Mouse (Mus musculus) hindbrain, embryonic 11.5 days (tissue): ENCODE results near the gene Pik3ca. TPM values are rescaled to one million over a fixed set of nuclear protein-coding genes. Genes with fewer than 3 reads are reported as not detected.

ENCODE experiments used
- ATAC-seq: fragments of 200-750 bp; cut with Nextera tagmentation; 2 replicates; pipeline ENCODE4 v1.8.0; 2017; ENCODE audit warnings: mild to moderate bottlenecking, moderate TSS enrichment, moderate library complexity; ENCODE audit not compliant: low FRiP score
- DNase-seq: peaks from one replicate; pipeline ENCODE4 v3.0.0-alpha.2; 2015; ENCODE audit warnings: low spot score
- H3K27ac ChIP-seq: fragments of 300-500 bp; sonication (generic); 2 replicates; pipeline ENCODE4 v1.5.1; 2014; ENCODE audit warnings: mild to moderate bottlenecking, low read depth, low read length
- H3K27me3 ChIP-seq: fragments of 300-500 bp; sonication (generic); 2 replicates; pipeline ENCODE4 v1.6.1; 2014; ENCODE audit warnings: mild to moderate bottlenecking, low read length, moderate library complexity, mixed read lengths; ENCODE audit not compliant: control insufficient read depth, insufficient read depth
- H3K36me3 ChIP-seq: fragments of 300-500 bp; sonication (generic); 2 replicates; pipeline ENCODE4 v1.6.1; 2014; ENCODE audit warnings: mild to moderate bottlenecking, low read length, moderate library complexity, mixed read lengths; ENCODE audit not compliant: control insufficient read depth, insufficient read depth
- H3K4me1 ChIP-seq: fragments of 300-500 bp; sonication (generic); replicated peaks from 2 replicates; pipeline ENCODE4 v1.6.1; 2014; ENCODE audit warnings: low read length, mixed read lengths; ENCODE audit not compliant: control insufficient read depth, insufficient read depth
- H3K4me2 ChIP-seq: fragments of 300-500 bp; sonication (generic); replicated peaks from 2 replicates; pipeline ENCODE4 v1.6.1; 2014; ENCODE audit warnings: mild to moderate bottlenecking, low read depth, low read length
- H3K4me3 ChIP-seq: fragments of 300-500 bp; sonication (generic); 2 replicates; pipeline ENCODE4 v1.5.1; 2014; ENCODE audit warnings: low read depth, low read length
- H3K9ac ChIP-seq: fragments of 300-500 bp; sonication (generic); 2 replicates; pipeline ENCODE4 v1.6.1; 2014; ENCODE audit warnings: low read depth, low read length
- H3K9me3 ChIP-seq: fragments of 300-500 bp; sonication (generic); 2 replicates; pipeline ENCODE4 v1.6.1; 2016; ENCODE audit warnings: low read length; ENCODE audit not compliant: control insufficient read depth
- WGBS: fragments of 180-500 bp; shearing (Covaris S2); extraction: QIAGEN DNeasy Blood & Tissue Kit; methylation state at CpG from one replicate; pipeline ENCODE4 v1.1.7; 2014; 5-methylcytosine and 5-hydroxymethylcytosine counted together
- polyA plus RNA-seq: library from polyadenylated mRNA; unstranded; fragments of >200 nt; fragmentation: Nextera tagmentation; extraction: Ambion mirVana; gene quantifications from 2 replicates; pipeline ENCODE4 v1.2.1, GENCODE M21; 2014

Gene Pik3ca
- polyA plus RNA-seq, 1 experiment from 2014 or later = 21.6 TPM

DNA sequence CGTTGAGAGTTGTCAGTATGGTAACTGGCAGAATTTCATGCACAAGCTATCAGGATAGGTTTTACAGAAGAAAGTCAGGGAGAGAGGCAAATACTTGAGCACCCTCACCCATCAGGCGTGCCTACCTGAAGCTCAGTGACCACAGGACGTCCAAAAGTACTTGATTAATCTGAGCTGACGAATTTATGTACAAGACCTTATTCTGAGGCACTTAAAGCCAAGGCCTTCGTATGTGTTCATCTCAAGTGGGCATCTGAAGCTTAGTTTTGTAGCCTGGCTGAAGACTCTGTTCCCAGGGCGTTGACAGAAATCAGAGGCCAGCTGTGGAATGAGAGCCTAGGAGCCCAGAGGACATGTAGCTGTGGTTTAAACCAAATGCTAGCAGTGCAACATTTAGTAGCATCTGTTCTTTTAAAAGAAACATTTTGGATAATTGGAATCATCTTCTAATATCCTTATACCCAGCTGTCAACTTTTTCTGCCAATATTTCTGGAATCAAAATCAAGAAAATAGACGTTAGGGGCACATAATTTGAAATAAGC, 15.1 kb downstream of the Pik3ca start:
- 90% methylated on average over 7 of the region's 7 CpGs for WGBS
- Histone ChIP-seq H3K4me3 (no peak overlapping the region), H3K36me3 (no peaks in the 10 kb centered on the region), H3K9me3 (no peaks in the 10 kb centered on the region), H3K27me3 (no peaks in the 10 kb centered on the region), H3K4me1 (no peaks in the 10 kb centered on the region), H3K9ac (no peak overlapping the region), H3K4me2 (no peak overlapping the region), H3K27ac (no peak overlapping the region)
- ATAC-seq (no peak), DNase-seq (no peak)

DNA sequence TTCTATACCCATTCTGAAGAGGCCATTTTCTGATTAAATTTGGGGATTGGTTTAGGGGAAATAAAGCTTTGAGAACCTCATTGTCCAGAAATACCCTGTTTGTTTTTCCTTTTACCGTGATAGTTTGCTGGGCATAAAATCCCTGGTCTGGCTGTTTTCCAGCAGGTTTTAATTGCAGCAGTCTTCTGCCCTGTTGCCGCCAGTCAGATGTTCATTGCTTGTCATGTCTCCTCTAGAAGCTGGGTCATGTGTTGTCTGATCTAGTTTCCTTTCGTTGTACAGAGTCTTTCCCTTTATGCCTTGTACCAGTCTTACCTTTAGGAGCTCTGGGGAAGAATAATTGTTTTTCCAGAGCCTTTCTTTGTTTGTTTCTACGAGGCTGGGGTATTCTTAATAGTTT, 16.9 kb downstream of the Pik3ca start:
- H3K27me3 ChIP-seq = no peaks in the 10 kb centered on the region
- no peak overlapping the region for H3K4me2 ChIP-seq
- H3K27ac ChIP-seq = no peak overlapping the region
- no peaks in the 10 kb centered on the region for H3K4me1 ChIP-seq
- H3K9ac ChIP-seq = no peak overlapping the region
- no peaks in the 10 kb centered on the region for H3K36me3 ChIP-seq
- no peaks in the 10 kb centered on the region for H3K9me3 ChIP-seq
- DNase-seq (no peak), ATAC-seq (no peak)
- 62% methylated on average over 4 of the region's 4 CpGs for WGBS
- H3K4me3 ChIP-seq = no peak overlapping the region

DNA sequence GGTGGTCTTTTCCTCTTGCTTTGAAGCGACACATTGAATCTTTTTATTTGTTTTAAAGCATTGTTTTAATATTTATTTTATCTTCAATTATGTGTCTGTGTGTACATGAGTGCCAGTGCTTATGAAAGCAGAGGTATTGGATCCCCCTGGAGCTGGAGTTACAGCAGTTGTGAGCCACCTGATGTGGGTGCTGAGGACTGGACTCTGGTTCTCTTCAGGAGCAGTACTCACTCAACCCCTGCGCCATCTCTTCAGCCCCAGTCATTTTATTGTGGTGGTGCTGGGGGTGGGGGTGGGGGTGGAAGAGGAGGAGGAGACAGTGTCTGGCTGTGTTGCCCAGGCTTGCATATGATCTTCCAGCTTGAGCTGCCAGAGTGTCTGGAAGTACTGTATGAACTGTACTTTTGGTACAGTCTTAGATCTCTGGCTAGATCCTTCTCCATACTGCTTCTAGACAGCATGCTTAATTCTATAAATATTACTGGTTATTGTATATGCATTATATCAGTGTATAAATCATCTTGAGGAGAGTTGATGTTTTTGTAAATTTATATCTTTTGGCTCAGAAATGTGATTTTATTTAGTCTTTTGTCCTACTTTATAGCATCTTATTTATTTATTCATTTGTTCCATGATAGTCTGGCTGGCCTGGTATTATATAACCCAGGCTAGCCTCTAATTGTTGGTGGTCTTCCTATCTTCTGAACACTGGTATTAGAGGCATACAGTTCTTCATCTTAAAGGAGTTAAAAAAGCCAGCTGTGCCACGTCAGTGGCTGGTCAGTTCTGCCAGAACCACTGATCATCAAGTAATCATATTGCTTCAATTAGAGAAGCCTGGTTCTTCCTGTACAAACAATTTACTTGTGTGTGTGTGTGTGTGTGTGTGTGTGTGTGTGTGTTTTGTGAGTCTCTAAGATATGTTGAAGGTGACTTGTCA, 18.2 kb downstream of the Pik3ca start:
- Histone ChIP-seq H3K27me3 (no peaks in the 10 kb centered on the region), H3K36me3 (no peaks in the 10 kb centered on the region), H3K4me2 (no peak overlapping the region), H3K27ac (no peak overlapping the region), H3K4me1 (no peaks in the 10 kb centered on the region), H3K4me3 (no peak overlapping the region), H3K9ac (no peak overlapping the region), H3K9me3 (no peaks in the 10 kb centered on the region)
- 86% methylated on average over 3 of the region's 3 CpGs for WGBS
- DNase-seq (no peak), ATAC-seq (no peak)

DNA sequence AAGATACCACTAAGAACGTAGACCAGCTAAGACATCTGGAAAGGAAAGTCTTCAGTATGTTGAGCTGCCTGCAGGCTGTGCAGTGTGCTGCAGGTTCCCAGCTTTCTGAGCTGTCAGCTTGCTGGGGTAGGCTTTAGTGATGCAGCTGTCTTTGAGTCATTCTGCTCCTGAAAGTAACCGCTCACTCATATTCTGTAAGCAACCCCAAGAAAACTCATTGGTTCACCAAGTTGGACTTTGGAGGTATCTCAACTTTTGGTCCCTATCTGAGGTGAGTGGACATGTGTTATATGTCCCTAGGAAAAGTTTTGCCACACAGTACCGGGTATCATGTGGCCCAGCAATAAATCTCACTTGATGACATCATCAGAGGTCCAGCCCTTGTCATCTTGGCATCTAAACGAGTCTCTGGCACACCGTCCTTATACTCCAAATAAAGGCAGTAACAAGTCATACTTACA, 20.3 kb downstream of the Pik3ca start:
- DNase-seq (no peak), ATAC-seq (no peak)
- H3K4me1 ChIP-seq = no peaks in the 10 kb centered on the region
- no peak overlapping the region for H3K27ac ChIP-seq
- H3K9me3 ChIP-seq = no peaks in the 10 kb centered on the region
- H3K27me3 ChIP-seq = no peaks in the 10 kb centered on the region
- no peak overlapping the region for H3K4me2 ChIP-seq
- 90% methylated on average over 5 of the region's 5 CpGs for WGBS
- H3K9ac ChIP-seq = no peak overlapping the region
- H3K36me3 ChIP-seq = no peaks in the 10 kb centered on the region
- no peak overlapping the region for H3K4me3 ChIP-seq

DNA sequence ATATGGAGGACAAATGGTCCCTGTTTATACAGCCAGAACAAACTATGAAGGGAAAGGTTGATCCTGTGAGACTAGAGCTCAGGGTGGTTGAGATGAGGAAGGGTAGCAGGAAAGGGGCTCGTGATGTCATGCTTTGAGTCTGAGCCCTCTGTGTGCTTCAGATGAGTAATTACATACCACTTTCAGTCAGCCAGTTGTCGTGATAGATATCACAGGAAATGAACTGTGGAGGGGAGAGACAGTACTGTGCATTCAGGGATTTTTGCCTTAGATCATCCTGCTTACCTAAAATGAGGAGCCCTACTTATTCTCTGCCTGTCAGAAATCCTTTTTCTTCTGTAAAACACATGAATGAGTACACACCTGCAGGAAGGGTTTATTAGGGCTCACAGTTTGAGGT, 22.4 kb downstream of the Pik3ca start:
- Histone ChIP-seq H3K4me1 (no peaks in the 10 kb centered on the region), H3K9me3 (no peaks in the 10 kb centered on the region), H3K4me3 (no peak overlapping the region), H3K27me3 (no peaks in the 10 kb centered on the region), H3K9ac (no peak overlapping the region), H3K36me3 (no peaks in the 10 kb centered on the region), H3K27ac (no peak overlapping the region), H3K4me2 (no peak overlapping the region)
- DNase-seq = no peak
- 79% methylated on average over 2 of the region's 2 CpGs for WGBS
- ATAC-seq = no peak

DNA sequence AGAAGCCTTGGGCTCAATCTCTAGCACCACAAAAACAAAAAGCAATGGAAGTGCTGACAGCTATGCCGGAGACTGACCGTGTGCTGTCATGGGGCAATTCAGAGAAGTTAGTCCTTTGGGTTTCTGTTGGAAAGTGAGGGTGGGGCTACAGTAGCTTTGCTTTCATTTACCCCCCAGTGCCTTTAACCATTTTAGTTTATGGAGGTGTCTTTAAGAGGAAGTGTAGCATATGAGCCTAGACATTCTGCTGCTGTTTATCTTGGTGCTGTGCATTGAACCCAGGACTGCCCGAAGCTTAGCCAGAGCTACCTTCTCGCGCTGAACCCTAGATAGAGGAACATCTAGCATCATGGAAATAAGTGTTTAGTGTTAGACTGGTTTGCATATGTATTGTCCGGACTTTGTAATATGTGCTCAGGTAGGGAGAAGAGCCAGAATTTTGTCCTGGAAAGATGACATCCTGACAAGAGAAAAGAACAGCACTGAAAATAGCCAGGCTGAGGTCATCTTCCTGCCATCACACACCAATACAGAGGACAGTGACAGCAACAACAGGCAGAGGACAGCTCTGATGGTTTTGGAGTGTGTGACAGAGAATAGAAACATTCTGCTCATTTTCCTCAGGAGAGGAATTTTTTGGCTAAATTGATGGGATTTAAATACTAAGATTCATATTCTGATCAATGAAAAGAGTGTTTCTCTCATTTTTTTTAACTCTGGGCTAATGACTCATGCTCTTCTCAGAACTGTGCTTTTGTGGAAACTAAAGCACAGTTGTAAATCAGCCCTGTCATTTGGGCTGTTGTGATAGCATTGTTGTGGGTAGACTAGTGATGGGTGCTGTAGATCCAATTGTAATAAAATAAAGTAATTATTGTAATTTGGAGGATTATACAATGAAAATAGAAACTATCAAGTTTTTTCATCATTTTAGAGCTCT, 23.9 kb downstream of the Pik3ca start:
- ATAC-seq (no peak), DNase-seq (no peak)
- H3K4me3 ChIP-seq = no peak overlapping the region
- no peaks in the 10 kb centered on the region for H3K4me1 ChIP-seq
- H3K9ac ChIP-seq = no peak overlapping the region
- no peaks in the 10 kb centered on the region for H3K27me3 ChIP-seq
- 94% methylated on average over 6 of the region's 6 CpGs for WGBS
- H3K4me2 ChIP-seq = no peak overlapping the region
- no peak overlapping the region for H3K27ac ChIP-seq
- H3K9me3 ChIP-seq = no peaks in the 10 kb centered on the region
- H3K36me3 ChIP-seq = no peaks in the 10 kb centered on the region

DNA sequence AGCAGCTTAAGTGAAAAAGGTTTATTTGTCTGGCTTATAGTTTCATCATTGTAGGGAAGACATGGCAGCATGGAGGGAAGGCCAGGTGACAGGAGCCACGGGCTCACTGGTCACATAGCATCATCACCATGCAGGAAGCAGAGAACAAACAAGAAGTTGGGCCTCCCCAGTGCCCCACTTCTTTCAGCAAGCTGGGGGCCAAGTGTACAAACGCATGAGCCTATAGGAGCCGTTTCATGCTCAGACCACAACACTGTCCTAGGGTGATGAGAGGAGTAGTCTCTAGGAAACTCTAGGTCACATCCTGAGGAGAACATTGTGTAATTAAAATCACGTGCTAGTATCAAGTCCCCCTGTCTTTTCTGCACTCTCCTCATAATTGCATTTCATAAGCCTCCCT, 30.2 kb downstream of the Pik3ca start:
- Histone ChIP-seq H3K27me3 (no peaks in the 10 kb centered on the region), H3K9me3 (no peaks in the 10 kb centered on the region), H3K9ac (no peak overlapping the region), H3K36me3 (no peaks in the 10 kb centered on the region), H3K4me3 (no peak overlapping the region), H3K4me2 (no peak overlapping the region), H3K27ac (no peak overlapping the region), H3K4me1 (no peaks in the 10 kb centered on the region)
- ATAC-seq (no peak), DNase-seq (no peak)
- WGBS = 91% methylated on average over 4 of the region's 4 CpGs

DNA sequence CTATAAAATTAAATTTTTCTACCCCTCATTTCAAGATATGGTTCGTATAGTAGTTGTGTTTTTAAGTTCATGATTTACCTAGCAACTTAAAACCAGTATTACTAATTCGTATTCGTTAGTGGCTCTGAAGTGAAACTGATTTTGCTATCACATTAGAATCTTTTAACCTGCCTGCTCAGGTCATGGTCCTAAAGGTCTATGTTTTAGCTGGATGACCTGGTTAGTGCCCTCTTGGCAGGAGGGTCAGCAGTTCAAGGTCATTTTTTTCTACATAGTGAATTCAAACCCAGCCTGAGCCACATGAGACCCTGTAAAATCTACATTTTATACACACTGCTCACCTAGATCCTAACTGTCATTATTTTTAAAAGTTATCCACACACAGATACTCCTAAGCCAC, 30.9 kb downstream of the Pik3ca start:
- Histone ChIP-seq H3K4me2 (no peak overlapping the region), H3K9ac (no peak overlapping the region), H3K4me1 (no peaks in the 10 kb centered on the region), H3K9me3 (no peaks in the 10 kb centered on the region), H3K27me3 (no peaks in the 10 kb centered on the region), H3K27ac (no peak overlapping the region), H3K4me3 (no peak overlapping the region), H3K36me3 (no peaks in the 10 kb centered on the region)
- no peak for ATAC-seq
- no peak for DNase-seq
- WGBS = 86% methylated on average over 3 of the region's 3 CpGs
